Mouse (Mus musculus) neural tube, embryonic 14.5 days (tissue): ENCODE measurements around the gene Abhd10. TPM values are rescaled to one million over a fixed set of nuclear protein-coding genes. Genes with fewer than 3 reads are reported as not detected.

Experiments
- ATAC-seq: fragments of 200-750 bp; cut with Nextera tagmentation; 2 replicates; pipeline ENCODE4 v1.8.0; 2017; ENCODE audit warnings: low read depth, mild to moderate bottlenecking, moderate TSS enrichment, moderate library complexity
- H3K27ac ChIP-seq: fragments of 300-500 bp; sonication (generic); 2 replicates; pipeline ENCODE4 v1.5.1; 2014; ENCODE audit warnings: low read depth, mild to moderate bottlenecking, control low read depth, low read length, moderate library complexity, mixed read lengths
- H3K27me3 ChIP-seq: fragments of 300-500 bp; sonication (generic); 2 replicates; pipeline ENCODE4 v1.6.1; 2014; ENCODE audit warnings: low read length; ENCODE audit not compliant: control insufficient read depth, insufficient read depth
- H3K36me3 ChIP-seq: fragments of 300-500 bp; sonication (generic); 2 replicates; pipeline ENCODE4 v1.6.1; 2014; ENCODE audit warnings: low read length, mixed read lengths; ENCODE audit not compliant: control insufficient read depth, insufficient read depth
- H3K4me1 ChIP-seq: fragments of 300-500 bp; sonication (generic); 2 replicates; pipeline ENCODE4 v1.6.1; 2014; ENCODE audit warnings: low read length; ENCODE audit not compliant: control insufficient read depth, insufficient read depth
- H3K4me2 ChIP-seq: fragments of 300-500 bp; sonication (generic); 2 replicates; pipeline ENCODE4 v1.6.1; 2014; ENCODE audit warnings: mild to moderate bottlenecking, low read depth, low read length, control low read depth
- H3K4me3 ChIP-seq: fragments of 300-500 bp; sonication (generic); 2 replicates; pipeline ENCODE4 v1.5.1; 2014; ENCODE audit warnings: low read depth, low read length, control low read depth, mixed read lengths
- H3K9ac ChIP-seq: fragments of 300-500 bp; sonication (generic); replicated peaks from 2 replicates; pipeline ENCODE4 v1.6.1; 2014; ENCODE audit warnings: low read depth, mild to moderate bottlenecking, control low read depth, low read length, mixed read lengths
- H3K9me3 ChIP-seq: fragments of 300-500 bp; sonication (generic); 2 replicates; pipeline ENCODE4 v1.6.1; 2016; ENCODE audit warnings: low read length; ENCODE audit not compliant: control insufficient read depth
- WGBS: fragments of 180-500 bp; shearing (Covaris S2); extraction: QIAGEN DNeasy Blood & Tissue Kit; methylation state at CpG from one replicate; pipeline ENCODE4 v1.1.7; 2014; 5-methylcytosine and 5-hydroxymethylcytosine counted together
- polyA plus RNA-seq: library from polyadenylated mRNA; unstranded; fragments of >200 nt; fragmentation: Nextera tagmentation; extraction: Ambion mirVana; gene quantifications from 2 replicates; pipeline ENCODE4 v1.2.1, GENCODE M21; 2014

Gene Abhd10
- polyA plus RNA-seq, 1 experiment from 2014 or later = 40.7 TPM

- WGBS = 19% methylated on average over 3 of the region's 3 CpGs
- H3K9ac ChIP-seq = peak overlapping the region; percentile 90
- peaks cover 18% of the 10 kb centered on the region; the same call in 1 of the 2 replicates for H3K36me3 ChIP-seq
- H3K4me2 ChIP-seq = peak overlapping the region; percentile 93
- H3K4me3 ChIP-seq = peak overlapping the region; percentile 68
- no peaks in the 10 kb centered on the region for H3K9me3 ChIP-seq
- peak overlapping the region; percentile 99 for H3K27ac ChIP-seq
- no peak for ATAC-seq
- no peaks in the 10 kb centered on the region for H3K27me3 ChIP-seq
- H3K4me1 ChIP-seq = peaks cover 31% of the 10 kb centered on the region
Measured at GRCm38 (mm10) chr16:45722460-45722951, 20.2 kb downstream of the Abhd10 start.

GRCm38 (mm10) chr16:45720022-45720630 lies 22.6 kb downstream of the Abhd10 start:
- Histone ChIP-seq H3K4me3 (no peak overlapping the region), H3K36me3 (peaks cover 25% of the 10 kb centered on the region; the same call in 1 of the 2 replicates), H3K9me3 (no peaks in the 10 kb centered on the region), H3K27me3 (no peaks in the 10 kb centered on the region), H3K27ac (no peak overlapping the region), H3K4me1 (peaks cover 28% of the 10 kb centered on the region), H3K9ac (no peak overlapping the region), H3K4me2 (no peak overlapping the region)
- WGBS = 80% methylated on average over 10 of the region's 10 CpGs
- ATAC-seq = no peak

GRCm38 (mm10) chr16:45718296-45718695 lies 24.5 kb downstream of the Abhd10 start:
- Histone ChIP-seq H3K4me1 (peaks cover 23% of the 10 kb centered on the region), H3K27me3 (no peaks in the 10 kb centered on the region), H3K4me3 (no peak overlapping the region), H3K9me3 (no peaks in the 10 kb centered on the region), H3K4me2 (no peak overlapping the region), H3K36me3 (peaks cover 28% of the 10 kb centered on the region; the same call in 1 of the 2 replicates), H3K9ac (no peak overlapping the region), H3K27ac (no peak overlapping the region)
- 95% methylated on average over 4 of the region's 4 CpGs for WGBS
- no peak for ATAC-seq

- Histone ChIP-seq H3K9ac (no peak overlapping the region), H3K4me1 (no peaks in the 10 kb centered on the region; the same call in 1 of the 2 replicates), H3K4me3 (no peak overlapping the region), H3K27me3 (no peaks in the 10 kb centered on the region), H3K4me2 (no peak overlapping the region), H3K9me3 (no peaks in the 10 kb centered on the region), H3K27ac (no peak overlapping the region), H3K36me3 (peaks cover 31% of the 10 kb centered on the region; the same call in 1 of the 2 replicates)
- WGBS = 89% methylated on average over 5 of the region's 5 CpGs
- ATAC-seq = no peak
Measured at GRCm38 (mm10) chr16:45714489-45715150, 28.1 kb downstream of the Abhd10 start.

- no peak overlapping the region for H3K9ac ChIP-seq
- H3K4me3 ChIP-seq = no peak overlapping the region
- no peak overlapping the region for H3K27ac ChIP-seq
- H3K4me2 ChIP-seq = no peak overlapping the region
- no peak for ATAC-seq
- H3K4me1 ChIP-seq = no peaks in the 10 kb centered on the region; the same call in 1 of the 2 replicates
- no peaks in the 10 kb centered on the region for H3K9me3 ChIP-seq
- peaks cover 30% of the 10 kb centered on the region; the same call in 1 of the 2 replicates for H3K36me3 ChIP-seq
- H3K27me3 ChIP-seq = no peaks in the 10 kb centered on the region
- WGBS = 74% methylated on average over 1 of the region's 1 CpGs
Measured at GRCm38 (mm10) chr16:45713878-45714277, 28.9 kb downstream of the Abhd10 start.

- Histone ChIP-seq H3K27ac (peak overlapping the region; percentile 10; the same call in 1 of the 2 replicates), H3K4me2 (no peak overlapping the region), H3K27me3 (no peaks in the 10 kb centered on the region), H3K4me1 (no peaks in the 10 kb centered on the region; the same call in 1 of the 2 replicates), H3K4me3 (no peak overlapping the region), H3K9me3 (no peaks in the 10 kb centered on the region), H3K9ac (no peak overlapping the region), H3K36me3 (peaks cover 27% of the 10 kb centered on the region; the same call in 1 of the 2 replicates)
- no peak for ATAC-seq
- WGBS = 50% methylated on average over 5 of the region's 5 CpGs
Measured at GRCm38 (mm10) chr16:45713261-45713660, 29.5 kb downstream of the Abhd10 start.

GRCm38 (mm10) chr16:45711263-45711662 lies 31.5 kb downstream of the Abhd10 start:
- no peak overlapping the region for H3K27ac ChIP-seq
- no peaks in the 10 kb centered on the region for H3K9me3 ChIP-seq
- peaks cover 13% of the 10 kb centered on the region; the same call in 1 of the 2 replicates for H3K36me3 ChIP-seq
- ATAC-seq = peak; percentile 38; the same call in 1 of the 2 replicates
- no peak overlapping the region for H3K9ac ChIP-seq
- WGBS = 81% methylated on average over 7 of the region's 7 CpGs
- H3K4me1 ChIP-seq = no peaks in the 10 kb centered on the region; the same call in 1 of the 2 replicates
- no peak overlapping the region for H3K4me3 ChIP-seq
- no peak overlapping the region for H3K4me2 ChIP-seq
- no peaks in the 10 kb centered on the region for H3K27me3 ChIP-seq

- WGBS = 84% methylated on average over 5 of the region's 5 CpGs
- no peak for ATAC-seq
- H3K36me3 ChIP-seq = no peaks in the 10 kb centered on the region
Measured at GRCm38 (mm10) chr16:45699301-45699700, 43.5 kb downstream of the Abhd10 start.

GRCm38 (mm10) chr16:45697996-45698395 lies 44.8 kb downstream of the Abhd10 start:
- WGBS = 51% methylated on average over 6 of the region's 6 CpGs
- Histone ChIP-seq H3K4me1 (peaks cover 4% of the 10 kb centered on the region; the same call in 1 of the 2 replicates), H3K27me3 (no peaks in the 10 kb centered on the region), H3K4me3 (no peak overlapping the region), H3K4me2 (no peak overlapping the region), H3K9me3 (no peaks in the 10 kb centered on the region), H3K27ac (no peak overlapping the region), H3K36me3 (no peaks in the 10 kb centered on the region), H3K9ac (no peak overlapping the region)
- ATAC-seq = peak; percentile 64

More at GRCm38 (mm10) chr16:45699301-45699700, 43.5 kb downstream of the Abhd10 start:
- peaks cover 4% of the 10 kb centered on the region; the same call in 1 of the 2 replicates for H3K4me1 ChIP-seq
- H3K9ac ChIP-seq = no peak overlapping the region
- H3K27me3 ChIP-seq = no peaks in the 10 kb centered on the region
- no peaks in the 10 kb centered on the region for H3K9me3 ChIP-seq
- no peak overlapping the region for H3K4me2 ChIP-seq
- H3K4me3 ChIP-seq = no peak overlapping the region
- H3K27ac ChIP-seq = no peak overlapping the region
